Mouse (Mus musculus) cortical plate, adult 2 months (tissue): Measurements from ENCODE around the gene Mapk10.

Experiments
- CTCF ChIP-seq: fragments of 200-500 bp; IDR thresholded peaks from 2 replicates; pipeline ENCODE4 v1.5.1; 2011; ENCODE audit warnings: mild to moderate bottlenecking, control low read depth, low read length; ENCODE audit not compliant: insufficient read depth; ENCODE audit errors: extremely low read depth
- POLR2A ChIP-seq: fragments of 200-500 bp; IDR thresholded peaks from 2 replicates; pipeline ENCODE4 v1.6.1; 2011; ENCODE audit warnings: mild to moderate bottlenecking, low read length, control low read depth; ENCODE audit not compliant: insufficient read depth; ENCODE audit errors: extremely low read depth

- TF ChIP-seq CTCF (no peak), POLR2A (no peak)
These were observed 202.2 kb downstream of the Mapk10 start for GRCm38 (mm10) chr5:103008894-103009293.
